Mouse (Mus musculus) spleen, adult 2 months (tissue): ENCODE data around the gene Mrpl24. TPM values are rescaled to one million over a fixed set of nuclear protein-coding genes. Genes with fewer than 3 reads are reported as not detected.

Experiments
- DNase-seq, 2 experiments: peaks; one replicate each; pipeline versions ENCODE4 v3.0.0 to v3.0.0-alpha.2; 2012 to 2021; ENCODE audit warnings: low spot score in 2 of 2, low read depth in 1 of 2
- H3K27ac ChIP-seq: fragments of 200-500 bp; 2 replicates; pipeline ENCODE4 v1.5.1; 2012; ENCODE audit warnings: low read length, inconsistent platforms; ENCODE audit not compliant: insufficient read depth
- H3K27me3 ChIP-seq: fragments of 200-500 bp; 2 replicates; pipeline ENCODE4 v1.6.1; 2012; ENCODE audit warnings: mild to moderate bottlenecking, moderate library complexity, low read length, inconsistent platforms; ENCODE audit not compliant: control insufficient read depth, insufficient read depth
- H3K36me3 ChIP-seq: fragments of 200-500 bp; 2 replicates; pipeline ENCODE4 v1.6.1; 2012; ENCODE audit warnings: mild to moderate bottlenecking, low read length, inconsistent platforms; ENCODE audit not compliant: control insufficient read depth, insufficient read depth
- H3K4me1 ChIP-seq: fragments of 200-500 bp; 2 replicates; pipeline ENCODE4 v1.6.1; 2011; ENCODE audit warnings: inconsistent platforms; ENCODE audit not compliant: control insufficient read depth, insufficient read depth, insufficient read length
- H3K4me3 ChIP-seq: fragments of 200-500 bp; 2 replicates; pipeline ENCODE4 v1.5.1; 2011; ENCODE audit warnings: mild to moderate bottlenecking, inconsistent platforms; ENCODE audit not compliant: insufficient read depth, insufficient read length; ENCODE audit errors: extremely low read depth
- CTCF ChIP-seq: fragments of 200-500 bp; IDR thresholded peaks from 2 replicates; pipeline ENCODE4 v1.5.1; 2011; ENCODE audit warnings: mild to moderate bottlenecking, inconsistent platforms; ENCODE audit not compliant: insufficient read depth, insufficient read length, insufficient replicate concordance; ENCODE audit errors: extremely low read depth
- POLR2A ChIP-seq: fragments of 200-500 bp; IDR thresholded peaks from 2 replicates; pipeline ENCODE4 v1.6.1; 2011; ENCODE audit warnings: low read depth, low read length, inconsistent platforms
- WGBS: fragments of 180-500 bp; shearing (Covaris S2); methylation state at CpG from one replicate; pipeline ENCODE4 v1.1.7; 2018; 5-methylcytosine and 5-hydroxymethylcytosine counted together
- polyA plus RNA-seq: library from polyadenylated mRNA; depleted of rRNA; stranded (reverse); fragments of >200 nt; gene quantifications from 2 replicates; pipeline ENCODE4 v1.2.3, GENCODE M21; 2012

Mrpl24 gene
- polyA plus RNA-seq, 1 experiment: 34.6 TPM

DNA sequence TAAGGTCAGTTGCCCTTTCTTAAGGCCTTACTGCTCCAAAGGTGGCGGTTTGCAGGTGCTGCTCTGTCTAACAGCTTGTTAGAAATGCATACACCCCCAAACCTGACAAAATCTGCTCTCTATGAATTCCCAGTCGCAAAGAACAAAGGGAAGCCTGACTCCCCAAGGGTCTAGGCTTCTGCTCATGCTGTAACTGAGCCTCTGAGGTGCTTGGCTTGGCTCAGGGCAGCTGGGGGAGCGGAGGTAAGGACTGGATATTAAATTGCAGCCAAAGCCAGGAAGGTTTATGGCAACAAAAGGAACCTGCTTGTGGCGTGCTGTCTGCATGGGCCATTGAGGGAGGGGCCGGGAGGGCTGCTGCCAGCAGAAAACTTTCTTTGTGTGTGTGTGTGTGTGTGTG is 15.5 kb upstream of the Mrpl24 start:
- Histone ChIP-seq H3K27me3 (no peaks in the 10 kb centered on the region), H3K4me1 (peaks cover 6% of the 10 kb centered on the region; the same call in 1 of the 2 replicates), H3K36me3 (no peaks in the 10 kb centered on the region), H3K4me3 (no peak overlapping the region), H3K27ac (no peak overlapping the region)
- no peak for DNase-seq
- 78% methylated on average over 5 of the region's 5 CpGs for WGBS
- no peak for TF ChIP-seq CTCF
- no peak for TF ChIP-seq POLR2A

GRCm38 (mm10) chr3:87905880-87906485 is 13.3 kb upstream of the Mrpl24 start, which contains the start of gene Hdgf:
TSS of gene Hdgf (plus strand) at chr3:87906321.
- Histone ChIP-seq H3K4me1 (peaks cover 16% of the 10 kb centered on the region; the same call in 1 of the 2 replicates), H3K27ac (peak within 1 kb of the TSS; percentile 88), H3K36me3 (no peaks in the 10 kb centered on the region), H3K4me3 (peak within 1 kb of the TSS; percentile 96), H3K27me3 (no peaks in the 10 kb centered on the region)
- no peak; the same call in 1 of the 2 replicates for TF ChIP-seq CTCF
- TF ChIP-seq POLR2A: no peak; the same call in 1 of the 2 replicates
- WGBS: 2% methylated on average over 57 of the region's 57 CpGs
- peak; percentile 87 to 93 for DNase-seq

GRCm38 (mm10) chr3:87906601-87906980 is 12.7 kb upstream of the Mrpl24 start:
- Histone ChIP-seq H3K27ac (peak overlapping the region; percentile 88), H3K36me3 (no peaks in the 10 kb centered on the region), H3K4me3 (peak overlapping the region; percentile 96), H3K4me1 (peaks cover 16% of the 10 kb centered on the region; the same call in 1 of the 2 replicates), H3K27me3 (no peaks in the 10 kb centered on the region)
- DNase-seq: peak in 1 of 2 experiments; percentile 21
- 1% methylated on average over 39 of the region's 47 CpGs for WGBS
- TF ChIP-seq CTCF (no peak), POLR2A (no peak)

GRCm38 (mm10) chr3:87906981-87907857 is 12.1 kb upstream of the Mrpl24 start:
- Histone ChIP-seq H3K4me3 (peak overlapping the region; percentile 96), H3K36me3 (no peaks in the 10 kb centered on the region), H3K27ac (peak overlapping the region; percentile 88; the same call in 1 of the 2 replicates), H3K27me3 (no peaks in the 10 kb centered on the region), H3K4me1 (peaks cover 16% of the 10 kb centered on the region; the same call in 1 of the 2 replicates)
- under 1% methylated on average over 27 of the region's 27 CpGs for WGBS
- DNase-seq: peak in 1 of 2 experiments; percentile 24
- TF ChIP-seq POLR2A (no peak), CTCF (no peak)

- Histone ChIP-seq H3K36me3 (no peaks in the 10 kb centered on the region), H3K27ac (no peak overlapping the region), H3K4me3 (peak overlapping the region; percentile 96; the same call in 1 of the 2 replicates), H3K4me1 (peaks cover 16% of the 10 kb centered on the region; the same call in 1 of the 2 replicates), H3K27me3 (no peaks in the 10 kb centered on the region)
- 3% methylated on average over 1 of the region's 1 CpGs for WGBS
- TF ChIP-seq CTCF (no peak), POLR2A (no peak)
- DNase-seq: no peak
These were observed 11.4 kb upstream of the Mrpl24 start for GRCm38 (mm10) chr3:87907906-87908305.

DNA sequence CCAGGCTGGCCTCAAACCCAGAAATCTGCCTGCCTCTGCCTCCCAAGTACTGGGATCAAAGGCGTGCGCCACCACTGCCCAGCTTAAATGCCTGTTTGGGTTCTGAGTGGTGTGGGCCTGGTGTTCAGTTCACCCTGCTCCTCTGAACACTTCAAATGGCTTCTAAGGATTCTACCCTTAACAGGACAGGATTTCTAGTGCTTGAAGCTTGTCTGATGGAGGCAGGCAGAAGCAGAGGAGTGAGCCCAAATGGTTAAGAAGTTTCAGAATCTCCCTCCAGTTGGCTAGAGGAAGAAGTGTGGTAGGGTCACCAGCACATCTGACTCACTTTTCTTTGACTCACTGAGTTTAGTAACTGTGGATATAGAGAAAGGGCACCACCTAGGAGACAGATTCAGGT is 9.9 kb upstream of the Mrpl24 start:
- H3K4me1 ChIP-seq: peaks cover 16% of the 10 kb centered on the region; the same call in 1 of the 2 replicates
- TF ChIP-seq CTCF (no peak), POLR2A (no peak)
- 92% methylated on average over 2 of the region's 2 CpGs for WGBS

More for the DNA sequence above, 9.9 kb upstream of the Mrpl24 start:
- DNase-seq: no peak
- H3K4me3 ChIP-seq: no peak overlapping the region
- H3K27ac ChIP-seq: no peak overlapping the region
- peaks cover 8% of the 10 kb centered on the region for H3K36me3 ChIP-seq
- no peaks in the 10 kb centered on the region for H3K27me3 ChIP-seq
